Mouse (Mus musculus) thymus, postnatal 25 days (tissue): ENCODE data around the gene St6gal1.
A peak's percentile ranks its signal among the peaks of the same experiment; 100 is the strongest.

ENCODE experiments used
- DNase-seq: peaks from one replicate; pipeline ENCODE4 v3.0.0; 2022

St6gal1 gene

GRCm38 (mm10) chr16:23279879-23280741 is 55.6 kb downstream of the St6gal1 start:
- peak; percentile 79 for DNase-seq

DNA sequence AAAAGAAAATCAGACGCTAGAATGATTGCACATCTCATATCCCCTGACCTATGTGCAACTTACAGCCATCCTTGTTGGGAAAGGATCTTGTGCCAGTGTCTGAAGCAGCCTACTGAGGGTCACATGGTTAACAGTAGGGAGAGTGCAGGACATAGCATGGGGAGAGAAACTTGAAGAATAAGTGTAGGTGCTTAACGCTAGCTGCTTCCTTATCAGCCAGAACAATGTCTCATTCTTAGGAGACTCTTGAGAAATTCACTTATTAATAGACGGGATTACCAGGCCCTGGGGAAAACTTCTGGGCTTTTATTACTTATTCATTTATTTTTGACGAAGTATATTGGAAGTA is 56.2 kb downstream of the St6gal1 start:
- no peak for DNase-seq

DNA sequence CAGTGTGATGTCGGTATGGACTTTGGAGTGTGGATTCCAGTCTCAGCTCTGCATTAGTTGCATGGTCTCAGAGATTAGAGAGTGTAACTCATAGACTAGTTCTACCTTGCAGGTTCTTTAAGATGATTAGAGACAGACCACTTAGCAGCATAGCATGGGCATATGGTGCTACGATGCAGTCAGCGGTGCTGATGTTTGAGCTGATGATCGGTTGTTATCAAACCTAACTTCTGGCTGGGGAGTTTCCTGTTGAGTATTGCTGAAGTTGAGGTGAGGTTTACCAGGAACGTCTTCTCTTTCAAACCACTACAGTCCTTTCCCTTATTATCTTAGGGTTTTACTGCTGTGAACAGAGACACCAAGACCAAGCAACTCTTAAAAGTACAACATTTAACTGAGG is 57.7 kb downstream of the St6gal1 start:
- no peak for DNase-seq

DNA sequence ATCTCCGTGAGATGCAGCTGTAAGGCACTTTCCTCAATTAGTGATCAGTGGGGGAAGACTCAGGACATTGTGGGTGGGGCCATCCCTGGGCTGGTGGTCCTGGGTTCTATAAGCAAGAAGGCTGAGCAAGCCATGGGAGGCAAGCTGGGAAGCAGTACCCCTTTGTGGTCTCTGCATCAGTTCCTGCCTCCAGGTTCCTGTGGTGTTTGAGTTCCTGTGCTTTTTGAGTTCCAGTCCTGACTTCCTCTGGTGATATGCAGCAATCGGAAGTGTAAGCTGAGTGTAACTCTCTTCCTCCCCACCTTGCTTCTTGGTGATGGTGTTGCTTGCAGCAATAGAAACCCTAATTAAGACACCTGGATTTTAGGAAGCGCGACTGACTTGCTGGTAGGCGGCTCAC is 58.4 kb downstream of the St6gal1 start:
- no peak for DNase-seq

DNA sequence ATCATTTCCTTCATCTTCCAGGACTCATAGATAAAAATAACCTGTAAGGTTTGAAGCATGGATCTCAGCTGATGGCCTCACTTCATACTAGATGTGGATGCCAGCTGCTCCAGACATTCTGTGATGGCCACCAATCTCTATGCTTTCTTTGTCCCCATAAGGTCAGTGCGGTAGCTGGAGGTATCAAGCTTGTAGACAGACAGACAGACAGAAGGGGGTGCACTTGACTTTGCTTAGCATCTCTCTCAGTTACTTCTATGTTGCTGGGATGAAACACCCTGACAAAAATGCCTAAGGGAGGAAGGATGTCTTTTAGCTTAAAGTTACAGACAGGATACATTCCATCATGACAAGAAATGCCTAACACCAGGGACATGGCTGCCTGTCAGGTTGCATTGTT is 59.1 kb downstream of the St6gal1 start:
- no peak for DNase-seq

- peak; percentile 53 for DNase-seq
These were observed 60.2 kb downstream of the St6gal1 start for GRCm38 (mm10) chr16:23284470-23285394.

DNA sequence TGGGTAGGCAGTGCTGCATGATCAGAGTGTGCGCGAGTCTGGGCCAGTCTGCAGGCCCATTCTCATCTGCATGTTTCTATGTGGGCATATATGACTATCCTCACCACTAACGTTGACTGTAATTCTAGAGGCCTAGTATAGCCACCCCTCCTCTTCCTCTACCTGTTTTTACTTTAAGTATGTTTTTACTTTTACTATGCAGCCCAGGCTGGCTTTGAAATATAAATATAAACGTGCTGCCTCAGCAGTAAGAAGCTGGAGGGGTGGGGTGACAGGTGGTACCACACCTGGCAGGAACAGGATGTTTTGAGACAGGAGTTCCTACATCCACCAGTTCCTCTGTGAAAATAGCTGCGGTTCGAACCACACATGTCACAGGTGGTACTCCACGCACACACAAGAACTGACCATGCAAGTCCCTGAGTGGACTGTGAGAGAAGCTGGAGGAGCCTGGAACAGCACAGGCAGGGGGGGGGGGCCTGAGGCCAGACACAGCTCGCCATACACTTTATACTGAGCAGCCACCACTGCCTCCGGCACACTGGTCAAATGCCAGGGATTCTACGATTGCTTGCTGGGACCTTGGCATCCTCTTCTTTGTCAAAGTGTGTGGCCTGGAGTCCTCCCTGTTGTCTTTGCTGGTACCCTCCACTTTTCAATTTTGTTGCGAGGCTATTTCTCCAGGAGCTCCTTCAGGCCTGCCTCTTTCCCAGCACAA is 62.0 kb downstream of the St6gal1 start:
- DNase-seq = peak; percentile 68

DNA sequence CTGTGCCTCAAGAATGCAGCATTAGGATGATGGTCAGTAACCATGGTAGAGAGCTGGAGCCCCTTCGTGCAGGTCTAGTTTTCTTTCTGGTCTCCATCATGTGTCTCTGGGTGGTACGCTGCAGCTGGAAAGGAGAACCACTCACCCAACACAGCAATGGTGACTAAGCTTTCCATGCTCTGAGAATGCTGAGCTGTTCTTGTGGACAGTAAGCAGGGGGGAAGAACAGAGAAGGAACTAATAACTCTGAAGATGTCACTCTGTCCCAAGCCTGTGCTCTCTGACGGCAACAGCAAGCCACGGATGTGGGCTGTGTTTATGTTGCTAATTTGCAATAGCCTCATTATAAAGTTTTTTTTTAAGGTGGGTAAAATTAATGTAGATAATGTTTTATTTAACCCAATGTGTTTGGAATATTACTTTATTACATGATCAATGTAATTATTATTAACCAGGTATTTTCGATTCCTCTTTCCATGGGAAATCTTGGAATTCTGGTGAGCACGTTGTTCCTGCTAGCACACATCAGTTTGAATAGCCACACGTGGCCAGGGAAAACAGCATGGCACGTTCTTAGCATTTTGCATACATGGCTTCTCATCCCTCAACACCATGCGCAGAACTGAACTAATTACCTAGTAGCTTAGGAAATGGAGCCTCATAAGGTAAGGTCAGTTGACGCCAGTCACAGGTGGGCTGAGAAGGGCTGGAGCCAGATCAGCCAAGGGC is 62.9 kb downstream of the St6gal1 start:
- no peak for DNase-seq

- no peak for DNase-seq
These were observed 63.6 kb downstream of the St6gal1 start for GRCm38 (mm10) chr16:23288103-23288502.

DNA sequence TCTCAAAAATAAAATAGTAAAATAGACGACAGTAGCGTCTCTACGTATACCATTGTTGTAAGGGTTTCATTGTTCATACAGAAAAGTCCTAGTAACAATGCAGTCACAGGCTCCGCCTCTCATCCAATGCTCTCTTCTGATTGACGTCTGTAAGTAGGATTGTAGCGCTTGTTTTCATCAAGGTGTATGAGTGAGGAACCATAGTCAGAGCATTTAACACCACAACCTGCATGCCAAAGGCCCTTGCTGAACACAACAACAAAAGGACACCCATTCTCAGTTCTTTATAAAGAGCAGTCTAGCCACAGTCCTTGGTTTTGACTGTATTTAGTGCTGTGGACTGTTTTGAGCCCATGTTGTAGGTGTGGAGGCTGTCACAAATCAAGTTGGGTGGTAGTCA is 64.9 kb downstream of the St6gal1 start:
- DNase-seq = no peak

- DNase-seq = no peak
These were observed 65.6 kb downstream of the St6gal1 start for GRCm38 (mm10) chr16:23290171-23290570.

GRCm38 (mm10) chr16:23291521-23291920 is 67.0 kb downstream of the St6gal1 start:
- no peak for DNase-seq

DNA sequence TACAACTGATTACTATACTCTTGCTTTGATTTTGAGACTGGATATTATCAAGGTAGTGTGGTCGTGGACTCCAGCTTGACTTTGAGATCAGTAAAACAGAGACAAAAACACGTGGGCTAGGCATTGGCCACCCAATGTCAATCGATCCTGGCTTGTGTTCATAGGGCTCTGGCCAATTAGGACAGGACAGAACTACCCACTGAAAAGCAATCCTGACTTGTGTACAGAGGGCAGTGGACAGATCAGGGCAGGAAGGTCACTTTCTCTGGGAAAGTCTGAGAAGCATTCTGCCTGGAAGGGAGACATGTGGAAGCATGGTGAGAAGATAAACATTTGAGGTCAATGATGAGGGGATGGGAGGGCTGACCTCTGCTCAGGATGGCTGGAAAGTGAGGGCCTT is 69.7 kb downstream of the St6gal1 start:
- no peak for DNase-seq

DNA sequence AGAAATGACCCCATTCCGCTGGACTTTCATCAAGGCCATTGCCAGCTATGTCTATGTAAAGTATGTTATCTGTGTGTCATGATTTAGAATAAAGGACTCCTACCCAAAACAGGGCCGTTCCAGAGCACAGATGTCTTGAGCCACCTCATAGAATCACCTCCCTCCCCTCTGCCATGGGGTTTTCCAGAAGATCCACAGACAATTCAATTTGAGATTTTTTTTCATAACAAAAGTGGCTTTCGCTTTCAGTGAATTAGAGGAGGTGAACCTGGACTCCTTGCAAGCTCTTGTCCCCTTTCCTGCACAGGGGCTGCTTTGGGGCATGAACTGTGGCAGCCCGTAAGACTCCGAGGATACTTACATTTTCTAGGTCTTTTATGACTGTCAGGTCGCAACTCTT is 70.2 kb downstream of the St6gal1 start:
- no peak for DNase-seq

DNA sequence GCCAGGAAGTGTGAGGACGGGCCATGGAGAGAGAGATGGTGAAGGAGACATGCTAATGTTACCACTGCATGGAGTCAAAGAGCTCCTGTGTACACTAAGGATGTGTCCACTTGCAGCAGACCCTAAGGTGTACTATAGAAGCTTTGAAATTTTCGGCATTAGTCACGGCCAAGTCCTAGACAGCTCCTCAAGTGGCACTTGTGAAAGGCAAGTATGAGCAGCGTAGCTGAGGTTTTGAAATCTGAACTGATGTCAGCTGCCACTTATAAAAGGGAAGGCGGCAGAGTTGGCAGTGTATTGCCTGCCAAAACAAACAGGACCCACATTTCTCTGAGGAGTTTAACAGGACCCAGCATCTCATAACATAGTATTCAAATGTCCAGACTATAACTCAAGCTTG is 71.2 kb downstream of the St6gal1 start:
- DNase-seq = no peak

DNA sequence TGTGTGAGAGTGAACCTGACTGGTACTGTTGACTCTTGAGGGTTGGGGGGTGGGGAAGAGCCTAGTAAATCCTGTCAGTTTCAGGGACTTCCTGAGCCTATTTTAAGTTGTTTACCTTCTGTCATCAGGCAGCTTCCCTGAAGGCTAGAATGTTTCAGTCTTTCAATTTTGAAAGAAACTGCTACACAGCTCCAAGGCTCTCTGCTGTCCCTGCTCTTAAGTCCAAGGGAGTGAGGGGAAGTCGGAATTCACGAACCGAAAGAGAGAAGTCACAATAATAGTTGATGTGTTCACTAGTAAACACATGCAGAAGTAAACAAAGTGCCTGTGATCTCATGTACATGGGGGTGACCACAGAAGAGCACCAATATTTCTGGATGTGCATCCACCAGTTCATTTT is 72.2 kb downstream of the St6gal1 start:
- DNase-seq = no peak

DNA sequence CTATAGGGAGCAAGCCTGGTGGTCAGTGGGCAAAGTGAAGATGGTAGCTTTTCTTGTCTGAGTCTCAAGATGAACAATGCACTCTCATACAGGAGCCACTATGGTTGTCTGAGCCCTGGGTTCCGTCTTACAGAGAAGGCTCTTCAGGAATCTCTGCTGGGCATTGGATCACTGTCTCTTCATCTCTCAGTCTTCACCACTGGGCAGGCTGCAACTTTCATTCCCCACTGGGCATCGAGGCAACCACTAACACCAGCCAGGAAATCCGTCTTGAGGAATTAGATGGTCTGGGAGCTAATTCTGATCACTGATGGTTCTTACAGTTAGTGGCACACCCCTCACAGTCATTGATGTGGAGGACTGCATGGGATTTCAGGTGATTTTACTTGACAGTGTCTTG is 73.9 kb downstream of the St6gal1 start:
- DNase-seq = no peak

GRCm38 (mm10) chr16:23298911-23299310 is 74.4 kb downstream of the St6gal1 start:
- DNase-seq = no peak

- no peak for DNase-seq
These were observed 75.6 kb downstream of the St6gal1 start for GRCm38 (mm10) chr16:23299904-23300740.

DNA sequence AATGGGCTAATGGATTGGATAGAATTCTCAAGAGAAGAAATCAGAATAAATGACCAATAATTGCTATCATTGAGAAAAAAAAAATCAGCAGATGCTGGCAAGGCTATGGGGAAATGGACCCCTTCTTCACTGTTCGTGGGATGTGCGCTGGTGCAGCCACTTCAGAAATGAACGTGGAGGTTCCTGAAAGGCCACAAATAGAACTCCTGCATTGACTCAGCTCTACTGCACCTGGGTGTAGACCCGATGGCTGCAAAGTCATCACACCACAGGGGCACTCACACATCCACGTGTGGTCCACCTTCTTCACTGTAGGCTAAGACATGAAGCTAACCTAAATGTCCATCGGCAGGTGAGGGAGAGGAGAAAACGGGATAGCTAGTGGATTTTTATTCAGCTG is 77.2 kb downstream of the St6gal1 start:
- DNase-seq = no peak

GRCm38 (mm10) chr16:23305830-23306623 is 81.5 kb downstream of the St6gal1 start:
- DNase-seq = no peak
